Mouse (Mus musculus) adipose tissue, adult 10 weeks (tissue): ENCODE measurements around the gene Olfr272. TPM values are rescaled to one million over a fixed set of nuclear protein-coding genes. Genes with fewer than 3 reads are reported as not detected.

Experiments
- polyA plus RNA-seq: library from polyadenylated mRNA; stranded (reverse); fragments of 350-450 nt; fragmentation: Illumina TruSeq; extraction: RNeasy Lipid Tissue Mini Kit (QIAGEN cat#74804); gene quantifications from one replicate; pipeline ENCODE4 v1.2.3, GENCODE M21; 2014; ENCODE audit warnings: low read depth, low replicate concordance

Olfr272 gene
- 0.24 TPM for polyA plus RNA-seq

DNA sequence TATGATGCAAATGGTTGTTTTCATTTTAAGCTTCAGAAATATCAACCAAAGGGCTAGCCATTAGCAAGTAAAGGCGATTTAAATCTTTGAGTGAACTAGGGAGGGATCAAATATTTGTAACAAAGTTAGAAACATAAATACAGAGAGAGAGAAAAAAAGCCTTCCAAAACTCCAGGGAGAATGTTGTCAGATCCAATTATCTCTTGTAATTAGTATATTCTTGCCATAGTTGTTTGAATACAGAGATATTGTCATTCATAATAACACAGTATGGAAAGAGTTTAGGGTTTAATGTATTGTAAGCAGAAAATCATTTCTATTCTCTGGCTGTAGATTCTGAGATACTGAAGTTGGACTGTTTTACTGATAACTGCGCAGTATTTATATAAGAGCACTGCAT, at the start of gene Olfr272:
Gene Olfr272 (minus strand): TSS at position 101 of the 400 bp plus-strand sequence.

DNA sequence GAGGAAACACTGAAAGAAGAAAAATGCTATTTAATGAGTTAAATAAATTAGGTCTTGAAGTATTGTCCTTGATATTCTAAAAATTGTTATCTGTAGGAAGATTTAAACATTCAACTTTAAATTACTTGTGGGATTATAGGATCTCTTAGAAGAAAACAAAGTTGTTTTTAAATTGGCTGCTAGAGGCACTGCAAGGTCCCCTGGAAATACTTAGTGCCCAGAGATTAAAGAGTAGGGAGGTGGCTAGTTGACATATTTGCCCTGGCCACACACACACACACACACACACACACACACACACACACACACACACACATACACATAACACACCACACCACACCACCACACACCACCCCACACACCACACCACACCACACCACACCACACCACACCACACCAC, 45.3 kb upstream of the Olfr272 start, which contains the start of gene Olfr270:
Gene Olfr270 (plus strand): TSS at position 301 of the 400 bp plus-strand sequence.

Other genes starting within 250 kb of the Olfr272 start
- not detected for gene Olfr275, start 104.6 kb downstream of the Olfr272 start, polyA plus RNA-seq
- gene Olfr273, start 59.9 kb downstream of the Olfr272 start, polyA plus RNA-seq = not detected
- 0.34 TPM for gene Olfr270, start 45.4 kb upstream of the Olfr272 start, polyA plus RNA-seq
- gene Nipsnap3a, start 70.1 kb upstream of the Olfr272 start, polyA plus RNA-seq = 1.7 TPM
- gene Nipsnap3b, start 92.7 kb upstream of the Olfr272 start, polyA plus RNA-seq = 52.8 TPM
- gene Abca1, start 240.7 kb upstream of the Olfr272 start, polyA plus RNA-seq = 49.4 TPM